Mouse (Mus musculus) intestine, postnatal 0 days (tissue): Measurements from ENCODE around the gene Gm49405. TPM values are rescaled to one million over a fixed set of nuclear protein-coding genes. Genes with fewer than 3 reads are reported as not detected.
A peak's percentile ranks its signal among the peaks of the same experiment; 100 is the strongest.

Source experiments
- ATAC-seq: fragments of 200-750 bp; cut with Nextera tagmentation; 2 replicates; pipeline ENCODE4 v1.8.0; 2017; ENCODE audit warnings: mild to moderate bottlenecking, moderate TSS enrichment, moderate library complexity
- H3K27ac ChIP-seq: fragments of 300-500 bp; sonication (generic); 2 replicates; pipeline ENCODE4 v1.5.1; 2014; ENCODE audit warnings: mild to moderate bottlenecking, low read depth, low read length, moderate library complexity
- H3K27me3 ChIP-seq: fragments of 300-500 bp; sonication (generic); replicated peaks from 2 replicates; pipeline ENCODE4 v1.6.1; 2014; ENCODE audit warnings: low read length, mixed read lengths; ENCODE audit not compliant: control insufficient read depth, insufficient read depth
- H3K36me3 ChIP-seq: fragments of 300-500 bp; sonication (generic); 2 replicates; pipeline ENCODE4 v1.6.1; 2014; ENCODE audit warnings: mild to moderate bottlenecking, moderate library complexity; ENCODE audit not compliant: control insufficient read depth, insufficient read depth
- H3K4me1 ChIP-seq: fragments of 300-500 bp; sonication (generic); replicated peaks from 2 replicates; pipeline ENCODE4 v1.6.1; 2014; ENCODE audit warnings: antibody characterized with exemption, low read length, mixed read lengths; ENCODE audit not compliant: control insufficient read depth, insufficient read depth
- H3K4me2 ChIP-seq: fragments of 300-500 bp; sonication (generic); replicated peaks from 2 replicates; pipeline ENCODE4 v1.6.1; 2014; ENCODE audit warnings: low read depth, mild to moderate bottlenecking, moderate library complexity
- H3K4me3 ChIP-seq: fragments of 300-500 bp; sonication (generic); 2 replicates; pipeline ENCODE4 v1.5.1; 2014; ENCODE audit warnings: low read depth, low read length
- H3K9ac ChIP-seq: fragments of 300-500 bp; sonication (generic); 2 replicates; pipeline ENCODE4 v1.6.1; 2014; ENCODE audit warnings: mild to moderate bottlenecking, low read depth, low read length
- H3K9me3 ChIP-seq: fragments of 300-500 bp; sonication (generic); 2 replicates; pipeline ENCODE4 v1.6.1; 2016; ENCODE audit warnings: mixed run types; ENCODE audit not compliant: control insufficient read depth
- CTCF ChIP-seq: sonication (generic); IDR thresholded peaks from 2 replicates; pipeline ENCODE4 v1.5.1; 2016; ENCODE audit warnings: low read depth, mild to moderate bottlenecking, control low read depth, antibody characterized with exemption, moderate library complexity
- WGBS: fragments of 180-500 bp; shearing (Covaris S2); extraction: QIAGEN DNeasy Blood & Tissue Kit; methylation state at CpG from one replicate; pipeline ENCODE4 v1.1.7; 2014; 5-methylcytosine and 5-hydroxymethylcytosine counted together
- polyA plus RNA-seq: library from polyadenylated mRNA; unstranded; fragments of >200 nt; fragmentation: Nextera tagmentation; extraction: Ambion mirVana; gene quantifications from 2 replicates; pipeline ENCODE4 v1.2.1, GENCODE M21; 2015

Gm49405 gene
- polyA plus RNA-seq, 1 experiment from 2014 or later = 0.42 TPM

DNA sequence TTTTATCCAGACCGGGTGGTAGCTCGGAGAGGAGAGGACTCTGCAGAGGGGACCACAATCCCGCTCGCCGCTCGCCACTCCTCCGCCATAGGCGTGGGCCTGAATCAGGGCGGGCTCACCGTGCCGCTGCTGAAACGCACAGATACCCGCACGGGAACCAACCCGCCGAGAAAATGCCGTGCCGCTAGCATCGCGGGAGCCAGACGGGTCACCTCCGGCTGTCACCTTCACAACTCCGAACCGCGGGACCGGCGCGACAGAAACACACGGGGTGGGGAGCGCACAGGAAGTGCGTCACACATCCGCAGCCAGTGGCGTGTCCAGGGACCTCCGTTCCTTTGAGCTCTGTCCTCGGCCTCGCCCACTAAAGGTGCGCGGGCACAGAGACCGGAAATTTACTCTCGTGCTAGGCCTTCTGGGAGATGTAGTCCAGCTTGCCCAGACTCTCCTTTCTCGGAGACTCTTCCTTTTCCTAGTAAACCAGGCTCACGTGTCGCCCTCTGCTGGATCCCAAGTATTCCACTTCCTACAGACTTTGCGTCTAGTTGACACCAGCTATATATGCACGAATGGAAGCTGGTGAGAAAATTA is 12.1 kb downstream of the Gm49405 start, which contains the start of gene Ndufv1:
Gene Ndufv1, minus strand, starts transcription at position 375 of the 591 bp plus-strand sequence.
- Histone ChIP-seq H3K4me1 (no peaks in the 10 kb centered on the region), H3K4me3 (peak within 1 kb of the TSS; percentile 85), H3K9ac (peak within 1 kb of the TSS; percentile 58), H3K9me3 (no peaks in the 10 kb centered on the region), H3K27ac (peak within 1 kb of the TSS; percentile 73), H3K36me3 (peaks cover 30% of the 10 kb centered on the region), H3K4me2 (peak within 1 kb of the TSS; percentile 72), H3K27me3 (no peaks in the 10 kb centered on the region)
- WGBS = under 1% methylated on average over 45 of the region's 45 CpGs
- TF ChIP-seq CTCF = peak; percentile 95
- peak; percentile 99 for ATAC-seq

- Histone ChIP-seq H3K9ac (no peak overlapping the region), H3K4me3 (peak overlapping the region; percentile 85; the same call in 1 of the 2 replicates), H3K27me3 (no peaks in the 10 kb centered on the region), H3K27ac (no peak overlapping the region), H3K4me1 (no peaks in the 10 kb centered on the region), H3K36me3 (peaks cover 24% of the 10 kb centered on the region), H3K9me3 (no peaks in the 10 kb centered on the region), H3K4me2 (peak overlapping the region; percentile 72)
- 18% methylated on average over 9 of the region's 9 CpGs for WGBS
- no peak; the same call in 1 of the 2 replicates for ATAC-seq
- TF ChIP-seq CTCF = no peak
Observed at GRCm38 (mm10) chr19:4013066-4013465, 12.6 kb downstream of the Gm49405 start.

DNA sequence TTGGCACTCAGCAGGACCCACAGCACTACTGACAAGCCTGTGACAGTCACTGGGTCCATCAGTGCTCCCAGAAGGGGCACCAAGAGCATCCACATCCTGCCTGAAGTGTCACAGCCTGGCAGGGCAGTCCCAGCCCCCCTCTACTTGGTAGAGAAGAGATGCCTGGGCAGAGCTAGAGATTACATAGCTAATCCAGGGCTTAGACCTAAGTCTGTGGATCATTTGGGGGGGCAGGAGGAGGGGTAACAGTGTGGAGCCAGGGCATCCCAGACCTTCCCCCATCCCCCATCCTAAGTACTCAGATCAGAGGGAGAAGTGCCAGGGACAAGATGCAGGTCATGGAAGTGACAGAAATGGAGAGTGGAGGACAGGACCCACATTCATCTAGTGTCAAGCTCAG is 14.4 kb downstream of the Gm49405 start:
- no peak for ATAC-seq
- Histone ChIP-seq H3K27ac (no peak overlapping the region), H3K4me2 (no peak overlapping the region), H3K9ac (no peak overlapping the region), H3K27me3 (no peaks in the 10 kb centered on the region), H3K4me1 (no peaks in the 10 kb centered on the region), H3K9me3 (no peaks in the 10 kb centered on the region), H3K4me3 (no peak overlapping the region), H3K36me3 (peaks cover 7% of the 10 kb centered on the region)
- TF ChIP-seq CTCF = no peak

DNA sequence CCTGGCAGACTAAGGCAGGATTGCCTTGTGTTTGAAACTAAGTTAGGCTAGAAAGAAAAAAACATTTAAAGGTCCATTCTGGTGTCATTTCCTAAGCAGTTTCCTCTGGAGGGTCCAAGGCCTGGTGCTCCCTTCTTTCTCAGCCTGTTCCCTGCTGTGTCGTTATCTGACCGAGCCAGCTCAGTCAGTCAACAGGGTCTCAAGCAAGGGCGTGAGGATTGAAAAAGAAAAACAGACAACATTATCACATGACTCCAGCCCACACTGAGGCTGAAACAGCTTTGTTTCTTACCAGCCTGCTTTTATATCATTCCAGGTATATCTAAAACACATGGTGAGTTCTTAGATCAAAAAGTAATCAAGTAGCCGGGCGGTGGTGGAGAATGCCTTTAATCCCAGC is 15.2 kb downstream of the Gm49405 start:
- H3K9me3 ChIP-seq = no peaks in the 10 kb centered on the region
- H3K27me3 ChIP-seq = no peaks in the 10 kb centered on the region
- H3K4me1 ChIP-seq = no peaks in the 10 kb centered on the region
- ATAC-seq = no peak
- H3K9ac ChIP-seq = no peak overlapping the region
- 69% methylated on average over 5 of the region's 5 CpGs for WGBS
- no peak for TF ChIP-seq CTCF
- no peaks in the 10 kb centered on the region for H3K36me3 ChIP-seq
- H3K4me2 ChIP-seq = no peak overlapping the region
- H3K27ac ChIP-seq = no peak overlapping the region
- no peak overlapping the region for H3K4me3 ChIP-seq

- Histone ChIP-seq H3K4me2 (no peak overlapping the region), H3K9ac (no peak overlapping the region), H3K27me3 (no peaks in the 10 kb centered on the region), H3K4me1 (no peaks in the 10 kb centered on the region), H3K36me3 (no peaks in the 10 kb centered on the region), H3K9me3 (no peaks in the 10 kb centered on the region), H3K27ac (no peak overlapping the region), H3K4me3 (no peak overlapping the region)
- ATAC-seq = no peak
- TF ChIP-seq CTCF = no peak
- 62% methylated on average over 10 of the region's 10 CpGs for WGBS
Observed at GRCm38 (mm10) chr19:4017921-4018587, 17.6 kb downstream of the Gm49405 start.

- no peaks in the 10 kb centered on the region for H3K9me3 ChIP-seq
- peak; percentile 90 for TF ChIP-seq CTCF
- no peaks in the 10 kb centered on the region for H3K27me3 ChIP-seq
- H3K4me2 ChIP-seq = no peak overlapping the region
- ATAC-seq = peak; percentile 82
- no peaks in the 10 kb centered on the region for H3K4me1 ChIP-seq
- no peak overlapping the region for H3K27ac ChIP-seq
- H3K36me3 ChIP-seq = no peaks in the 10 kb centered on the region
- 27% methylated on average over 18 of the region's 18 CpGs for WGBS
- H3K4me3 ChIP-seq = no peak overlapping the region
- no peak overlapping the region for H3K9ac ChIP-seq
Observed at GRCm38 (mm10) chr19:4018743-4019583, 18.5 kb downstream of the Gm49405 start.
